Mouse (Mus musculus) ES-E14 (cell line): ENCODE results near the gene Fscn2.

Experiments used
- CHD2 ChIP-seq: IDR thresholded peaks from 2 replicates; pipeline ENCODE4 v1.6.1; 2014; ENCODE audit warnings: mild to moderate bottlenecking, low read depth, low read length, inconsistent platforms
- HCFC1 ChIP-seq: IDR thresholded peaks from 2 replicates; pipeline ENCODE4 v1.6.1; 2012; ENCODE audit warnings: low read length, inconsistent platforms, borderline replicate concordance; ENCODE audit not compliant: insufficient read depth
- MAFK ChIP-seq: IDR thresholded peaks from 2 replicates; pipeline ENCODE4 v1.6.1; 2014; ENCODE audit warnings: mild to moderate bottlenecking, low read depth, low read length, inconsistent platforms; ENCODE audit not compliant: insufficient read depth
- ZC3H11A ChIP-seq: IDR thresholded peaks from 2 replicates; pipeline ENCODE4 v1.6.1; 2012; ENCODE audit warnings: low read depth, mild to moderate bottlenecking, inconsistent platforms, low read length, borderline replicate concordance
- ZNF384 ChIP-seq: IDR thresholded peaks from 2 replicates; pipeline ENCODE4 v1.6.1; 2012; ENCODE audit warnings: low read depth, low read length, inconsistent platforms

DNA sequence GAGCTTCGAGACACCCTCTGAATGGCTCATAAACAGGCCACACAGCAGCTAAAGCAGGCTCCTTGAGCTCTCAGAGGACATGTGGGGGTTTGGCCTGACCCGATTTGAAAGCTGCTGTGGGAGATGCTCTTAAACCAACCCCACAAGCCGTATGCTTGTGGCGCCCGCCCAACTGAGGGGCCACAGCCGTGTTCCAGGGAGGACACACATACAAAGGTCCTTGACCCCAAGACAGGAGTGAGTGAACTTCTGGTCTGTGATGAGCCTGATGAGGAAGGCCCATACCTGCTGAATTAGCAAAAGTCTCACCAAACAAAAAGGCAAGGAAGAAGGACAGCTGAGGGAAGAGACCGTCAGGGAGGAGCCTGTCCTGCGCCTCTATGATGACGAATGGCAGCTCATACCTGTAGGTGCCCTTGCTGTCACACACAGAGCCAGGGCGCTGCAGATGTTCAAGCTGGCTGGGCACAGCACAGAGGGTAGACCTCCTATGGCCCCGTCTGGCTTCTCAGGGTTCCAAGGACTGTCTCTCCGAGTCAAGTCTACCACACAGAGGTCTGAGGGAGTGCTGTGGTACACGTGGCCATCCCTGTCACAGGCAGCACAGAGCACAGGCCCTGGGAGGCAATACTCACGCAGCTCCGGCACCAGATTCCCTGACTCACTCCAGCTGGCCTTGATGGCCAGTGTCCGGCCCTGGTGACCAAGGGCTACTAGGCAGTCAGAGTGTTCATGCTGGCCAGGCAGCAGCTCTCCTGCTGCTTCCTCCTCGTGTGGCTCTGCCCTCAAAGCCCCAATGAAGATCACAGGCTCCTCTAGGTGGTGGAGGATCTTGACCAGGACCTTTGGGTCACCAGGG is 15.2 kb downstream of the Fscn2 start:
- TF ChIP-seq ZNF384 = no peak
- TF ChIP-seq HCFC1 = no peak
- no peak for TF ChIP-seq ZC3H11A
- no peak for TF ChIP-seq MAFK
- TF ChIP-seq CHD2 = no peak
